Mouse (Mus musculus): Measurements from ENCODE around the gene Zfp57. TPM values are rescaled to one million over a fixed set of nuclear protein-coding genes. Genes with fewer than 3 reads are reported as not detected.

Gene Zfp57
- polyA plus RNA-seq (2015; fragmentation: Illumina TruSeq; extraction: RNeasy Lipid Tissue Mini Kit (QIAGEN cat#74804); ENCODE audit: low read depth, low replicate concordance), result 12.3 TPM

DNA sequence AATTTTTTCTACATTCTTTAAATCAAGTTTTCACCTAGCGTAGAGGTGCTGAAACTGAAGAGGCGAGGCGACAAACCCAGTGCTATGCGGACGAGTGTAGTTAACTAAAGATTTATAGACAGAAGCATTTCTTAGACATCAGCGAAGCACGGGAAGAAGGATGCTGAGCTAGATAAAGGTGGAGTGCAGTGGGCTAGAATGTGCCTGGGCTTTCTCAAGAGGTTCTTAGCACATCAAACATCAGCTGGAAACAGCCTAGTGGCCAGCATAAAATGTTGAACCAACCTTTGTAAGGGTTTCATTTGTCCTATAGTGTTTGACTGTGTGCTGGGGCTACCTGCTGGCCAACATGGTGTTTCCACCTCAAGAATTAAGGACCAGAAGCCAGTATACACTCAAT lies at the start of gene Zfp57:
Gene Zfp57 (plus strand): TSS at position 301 of the 400 bp plus-strand sequence.

GRCm38 (mm10) chr17:36957999-36958743 lies 42.8 kb upstream of the Zfp57 start, which contains the start of the genes Znrd1 and Znrd1as:
Gene Znrd1 (minus strand): TSS chr17:36958559.
Gene Znrd1as (plus strand): TSS chr17:36958592.

DNA sequence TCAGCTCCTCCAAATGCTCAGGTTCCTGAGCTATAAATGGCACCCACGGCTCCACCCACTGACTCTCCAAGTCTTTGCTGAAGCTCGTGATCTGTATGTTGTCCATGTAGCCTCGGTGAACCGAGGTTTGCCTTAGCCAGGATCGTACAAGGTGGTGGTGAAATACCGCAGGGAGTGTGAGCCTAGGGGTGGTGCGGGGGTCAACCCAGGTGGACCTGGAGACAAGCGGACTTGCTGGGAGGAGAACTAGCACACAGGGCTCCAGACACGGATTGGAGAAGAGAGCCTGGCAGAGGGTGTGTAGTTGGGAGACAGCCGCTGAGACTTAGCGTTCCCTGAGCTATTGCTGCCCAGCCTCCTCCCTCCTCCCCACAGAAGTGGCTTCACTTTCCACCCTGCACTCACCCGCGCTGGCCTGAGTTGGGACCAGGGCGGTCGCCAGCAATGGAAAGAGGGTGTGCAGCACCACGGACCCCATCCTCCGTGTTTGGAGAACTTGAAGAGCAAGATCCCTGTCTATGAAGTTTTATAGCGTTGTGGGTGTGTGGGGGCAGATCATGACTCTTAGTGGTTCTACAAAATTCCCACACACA lies 19.6 kb upstream of the Zfp57 start, which contains the start of gene 2410137M14Rik:
Gene 2410137M14Rik (minus strand): TSS at position 17 of the 593 bp plus-strand sequence.

GRCm38 (mm10) chr17:36989437-36989836 lies 11.5 kb upstream of the Zfp57 start, which contains the start of gene H2-M5:
Gene H2-M5 (minus strand): TSS chr17:36989537.

GRCm38 (mm10) chr17:37022628-37023576 lies 21.9 kb downstream of the Zfp57 start, which contains the start of gene Mog:
Gene Mog (minus strand): TSS chr17:37023398.

DNA sequence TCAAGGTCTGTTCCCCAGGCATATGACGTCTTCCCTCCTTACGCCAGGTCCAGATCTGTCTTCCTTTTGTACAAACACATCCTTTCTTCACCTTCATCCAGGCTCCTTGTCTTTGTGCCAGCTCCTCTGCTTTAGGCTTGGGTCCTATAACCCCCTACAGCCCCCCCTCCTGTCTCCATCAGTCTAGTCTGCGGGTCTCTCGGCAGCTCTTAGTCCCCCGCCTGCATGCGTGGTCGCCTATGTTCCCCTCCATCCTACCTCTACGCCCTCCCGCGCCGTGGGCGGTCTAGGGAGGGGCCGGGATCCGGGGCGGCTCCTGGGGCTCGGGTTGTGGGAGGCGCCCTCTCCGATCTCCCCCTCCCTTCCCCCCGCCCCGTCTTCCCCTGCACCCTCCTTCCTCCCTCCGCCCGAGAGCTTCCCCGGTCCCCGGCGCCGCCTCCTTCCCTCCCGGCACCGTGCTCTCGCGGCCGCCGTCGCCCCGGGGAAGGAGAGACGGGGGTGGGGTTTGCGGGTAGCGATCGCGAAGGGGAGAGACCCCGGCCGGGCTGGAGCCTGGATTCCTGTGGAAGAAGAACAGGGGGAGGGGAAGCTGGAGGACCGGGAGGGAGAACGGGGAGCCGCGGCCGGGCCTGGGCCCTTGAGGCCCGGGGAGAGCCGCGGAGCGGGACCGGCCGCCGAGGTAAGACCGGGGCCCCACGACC lies 44.8 kb downstream of the Zfp57 start, which contains the start of gene Gabbr1:
Gene Gabbr1 (plus strand): TSS at position 356 of the 701 bp plus-strand sequence.

Other genes starting within 250 kb of the Zfp57 start
- gene H2-M10.5, start 228.3 kb upstream of the Zfp57 start, polyA plus RNA-seq (2015; fragmentation: Illumina TruSeq; extraction: RNeasy Lipid Tissue Mini Kit (QIAGEN cat#74804); ENCODE audit: low read depth, low replicate concordance), result not detected
- not detected for gene H2-M10.6, start 189.0 kb upstream of the Zfp57 start, polyA plus RNA-seq (2015; fragmentation: Illumina TruSeq; extraction: RNeasy Lipid Tissue Mini Kit (QIAGEN cat#74804); ENCODE audit: low read depth, low replicate concordance)
- 18.4 TPM for gene Trim26, start 164.0 kb upstream of the Zfp57 start, polyA plus RNA-seq (2015; fragmentation: Illumina TruSeq; extraction: RNeasy Lipid Tissue Mini Kit (QIAGEN cat#74804); ENCODE audit: low read depth, low replicate concordance)
- gene Trim15, start 134.0 kb upstream of the Zfp57 start, polyA plus RNA-seq (2015; fragmentation: Illumina TruSeq; extraction: RNeasy Lipid Tissue Mini Kit (QIAGEN cat#74804); ENCODE audit: low read depth, low replicate concordance), result not detected
- gene Trim10, start 131.6 kb upstream of the Zfp57 start, polyA plus RNA-seq (2015; fragmentation: Illumina TruSeq; extraction: RNeasy Lipid Tissue Mini Kit (QIAGEN cat#74804); ENCODE audit: low read depth, low replicate concordance), result not detected
- gene Trim40, start 111.0 kb upstream of the Zfp57 start, polyA plus RNA-seq (2015; fragmentation: Illumina TruSeq; extraction: RNeasy Lipid Tissue Mini Kit (QIAGEN cat#74804); ENCODE audit: low read depth, low replicate concordance), result 0.42 TPM
- gene Trim31, start 103.0 kb upstream of the Zfp57 start, polyA plus RNA-seq (2015; fragmentation: Illumina TruSeq; extraction: RNeasy Lipid Tissue Mini Kit (QIAGEN cat#74804); ENCODE audit: low read depth, low replicate concordance), result not detected
- 5.6 TPM for gene Rnf39, start 58.2 kb upstream of the Zfp57 start, polyA plus RNA-seq (2015; fragmentation: Illumina TruSeq; extraction: RNeasy Lipid Tissue Mini Kit (QIAGEN cat#74804); ENCODE audit: low read depth, low replicate concordance)
- 197 TPM for gene Ppp1r11, start 49.4 kb upstream of the Zfp57 start, polyA plus RNA-seq (2015; fragmentation: Illumina TruSeq; extraction: RNeasy Lipid Tissue Mini Kit (QIAGEN cat#74804); ENCODE audit: low read depth, low replicate concordance)
- 60.3 TPM for gene Znrd1, start 42.6 kb upstream of the Zfp57 start, polyA plus RNA-seq (2015; fragmentation: Illumina TruSeq; extraction: RNeasy Lipid Tissue Mini Kit (QIAGEN cat#74804); ENCODE audit: low read depth, low replicate concordance)
- gene Znrd1as, start 42.6 kb upstream of the Zfp57 start, polyA plus RNA-seq (2015; fragmentation: Illumina TruSeq; extraction: RNeasy Lipid Tissue Mini Kit (QIAGEN cat#74804); ENCODE audit: low read depth, low replicate concordance), result 8.0 TPM
- gene 2410137M14Rik, start 19.9 kb upstream of the Zfp57 start, polyA plus RNA-seq (2015; fragmentation: Illumina TruSeq; extraction: RNeasy Lipid Tissue Mini Kit (QIAGEN cat#74804); ENCODE audit: low read depth, low replicate concordance), result 0.74 TPM
- gene H2-M5, start 11.6 kb upstream of the Zfp57 start, polyA plus RNA-seq (2015; fragmentation: Illumina TruSeq; extraction: RNeasy Lipid Tissue Mini Kit (QIAGEN cat#74804); ENCODE audit: low read depth, low replicate concordance), result 1.2 TPM
- 122 TPM for gene Mog, start 22.2 kb downstream of the Zfp57 start, polyA plus RNA-seq (2015; fragmentation: Illumina TruSeq; extraction: RNeasy Lipid Tissue Mini Kit (QIAGEN cat#74804); ENCODE audit: low read depth, low replicate concordance)
- gene Gabbr1, start 44.8 kb downstream of the Zfp57 start, polyA plus RNA-seq (2015; fragmentation: Illumina TruSeq; extraction: RNeasy Lipid Tissue Mini Kit (QIAGEN cat#74804); ENCODE audit: low read depth, low replicate concordance), result 529 TPM
- gene Olfr90, start 87.3 kb downstream of the Zfp57 start, polyA plus RNA-seq (2015; fragmentation: Illumina TruSeq; extraction: RNeasy Lipid Tissue Mini Kit (QIAGEN cat#74804); ENCODE audit: low read depth, low replicate concordance), result not detected
- gene Olfr91, start 97.1 kb downstream of the Zfp57 start, polyA plus RNA-seq (2015; fragmentation: Illumina TruSeq; extraction: RNeasy Lipid Tissue Mini Kit (QIAGEN cat#74804); ENCODE audit: low read depth, low replicate concordance), result not detected
- gene Olfr92, start 118.9 kb downstream of the Zfp57 start, polyA plus RNA-seq (2015; fragmentation: Illumina TruSeq; extraction: RNeasy Lipid Tissue Mini Kit (QIAGEN cat#74804); ENCODE audit: low read depth, low replicate concordance), result not detected
- gene Olfr93, start 160.3 kb downstream of the Zfp57 start, polyA plus RNA-seq (2015; fragmentation: Illumina TruSeq; extraction: RNeasy Lipid Tissue Mini Kit (QIAGEN cat#74804); ENCODE audit: low read depth, low replicate concordance), result not detected
- gene Ubd, start 192.7 kb downstream of the Zfp57 start, polyA plus RNA-seq (2015; fragmentation: Illumina TruSeq; extraction: RNeasy Lipid Tissue Mini Kit (QIAGEN cat#74804); ENCODE audit: low read depth, low replicate concordance), result not detected
- not detected for gene Olfr94, start 199.8 kb downstream of the Zfp57 start, polyA plus RNA-seq (2015; fragmentation: Illumina TruSeq; extraction: RNeasy Lipid Tissue Mini Kit (QIAGEN cat#74804); ENCODE audit: low read depth, low replicate concordance)
- gene Olfr95, start 212.0 kb downstream of the Zfp57 start, polyA plus RNA-seq (2015; fragmentation: Illumina TruSeq; extraction: RNeasy Lipid Tissue Mini Kit (QIAGEN cat#74804); ENCODE audit: low read depth, low replicate concordance), result not detected
- gene Olfr96, start 219.0 kb downstream of the Zfp57 start, polyA plus RNA-seq (2015; fragmentation: Illumina TruSeq; extraction: RNeasy Lipid Tissue Mini Kit (QIAGEN cat#74804); ENCODE audit: low read depth, low replicate concordance), result not detected
- not detected for gene Olfr97, start 236.2 kb downstream of the Zfp57 start, polyA plus RNA-seq (2015; fragmentation: Illumina TruSeq; extraction: RNeasy Lipid Tissue Mini Kit (QIAGEN cat#74804); ENCODE audit: low read depth, low replicate concordance)